Mouse (Mus musculus) thymus, adult 2 months (tissue): ENCODE data around the gene Zfp992. TPM values are rescaled to one million over a fixed set of nuclear protein-coding genes. Genes with fewer than 3 reads are reported as not detected.
"Not testable (repeated sequence)": the region's sequence is repeated elsewhere in the genome, so short reads cannot be mapped to it uniquely, and the experiment has no call there.

Experiments
- DNase-seq: peaks from one replicate; pipeline ENCODE4 v3.0.0; 2021
- H3K27ac ChIP-seq: fragments of 200-500 bp; 2 replicates; pipeline ENCODE4 v1.5.1; 2012; ENCODE audit warnings: low read length, control low read depth; ENCODE audit not compliant: control insufficient read depth, insufficient read depth
- H3K27me3 ChIP-seq: fragments of 200-500 bp; 2 replicates; pipeline ENCODE4 v1.6.1; 2012; ENCODE audit warnings: mild to moderate bottlenecking, low read length, moderate library complexity, mixed read lengths; ENCODE audit not compliant: control insufficient read depth, insufficient read depth
- H3K36me3 ChIP-seq: fragments of 200-500 bp; 2 replicates; pipeline ENCODE4 v1.6.1; 2012; ENCODE audit warnings: mild to moderate bottlenecking, low read length, moderate library complexity; ENCODE audit not compliant: control insufficient read depth, insufficient read depth
- H3K4me1 ChIP-seq: fragments of 200-500 bp; replicated peaks from 2 replicates; pipeline ENCODE4 v1.6.1; 2012; ENCODE audit warnings: low read length; ENCODE audit not compliant: control insufficient read depth, insufficient read depth
- H3K4me3 ChIP-seq: fragments of 200-500 bp; 2 replicates; pipeline ENCODE4 v1.5.1; 2012; ENCODE audit warnings: mild to moderate bottlenecking, low read length, control low read depth, moderate library complexity; ENCODE audit not compliant: control insufficient read depth, insufficient read depth
- CTCF ChIP-seq: fragments of 200-500 bp; IDR thresholded peaks from 2 replicates; pipeline ENCODE4 v1.5.1; 2012; ENCODE audit warnings: mild to moderate bottlenecking, control low read depth, low read length, moderate library complexity, borderline replicate concordance; ENCODE audit not compliant: control insufficient read depth, poor library complexity, insufficient read depth; ENCODE audit errors: extremely low read depth
- POLR2A ChIP-seq: fragments of 200-500 bp; IDR thresholded peaks from 2 replicates; pipeline ENCODE4 v1.6.1; 2012; ENCODE audit warnings: mild to moderate bottlenecking, low read length, control low read depth, moderate library complexity; ENCODE audit not compliant: control insufficient read depth, poor library complexity, insufficient read depth; ENCODE audit errors: extremely low read depth
- WGBS: fragments of 180-500 bp; shearing (Covaris S2); methylation state at CpG from one replicate; pipeline ENCODE4 v1.1.7; 2018; 5-methylcytosine and 5-hydroxymethylcytosine counted together
- polyA plus RNA-seq: library from polyadenylated mRNA; depleted of rRNA; stranded (reverse); fragments of >200 nt; gene quantifications from 2 replicates; pipeline ENCODE4 v1.2.3, GENCODE M21; 2012; rRNA removed

The Zfp992 gene
- polyA plus RNA-seq, 1 experiment: 0.81 TPM

DNA sequence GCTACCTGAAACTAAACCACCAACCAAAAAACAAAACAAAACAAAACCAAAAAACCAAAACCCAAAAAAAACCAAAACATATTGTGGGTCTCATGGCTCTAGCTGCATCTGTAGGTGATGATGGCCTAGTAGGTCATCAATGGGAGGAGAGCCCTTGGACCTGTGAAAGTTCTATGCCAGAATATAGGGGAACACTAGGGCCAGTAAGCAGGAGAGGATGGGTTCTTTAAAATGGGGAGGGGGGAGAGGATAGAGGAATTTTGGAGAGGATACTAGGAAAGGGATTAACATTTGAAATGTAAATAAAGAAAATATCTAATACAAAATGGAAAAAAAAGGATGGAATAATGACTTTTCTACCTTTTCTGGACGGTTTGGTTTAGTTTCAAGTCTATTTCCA, 67.7 kb downstream of the Zfp992 start:
- Histone ChIP-seq H3K4me3 (no peak overlapping the region), H3K4me1 (no peaks in the 10 kb centered on the region), H3K27me3 (no peaks in the 10 kb centered on the region), H3K36me3 (no peaks in the 10 kb centered on the region), H3K27ac (no peak overlapping the region)
- TF ChIP-seq CTCF (no peak), POLR2A (no peak)
- WGBS: 66% methylated on average over 1 of the region's 1 CpGs
- DNase-seq: no peak

DNA sequence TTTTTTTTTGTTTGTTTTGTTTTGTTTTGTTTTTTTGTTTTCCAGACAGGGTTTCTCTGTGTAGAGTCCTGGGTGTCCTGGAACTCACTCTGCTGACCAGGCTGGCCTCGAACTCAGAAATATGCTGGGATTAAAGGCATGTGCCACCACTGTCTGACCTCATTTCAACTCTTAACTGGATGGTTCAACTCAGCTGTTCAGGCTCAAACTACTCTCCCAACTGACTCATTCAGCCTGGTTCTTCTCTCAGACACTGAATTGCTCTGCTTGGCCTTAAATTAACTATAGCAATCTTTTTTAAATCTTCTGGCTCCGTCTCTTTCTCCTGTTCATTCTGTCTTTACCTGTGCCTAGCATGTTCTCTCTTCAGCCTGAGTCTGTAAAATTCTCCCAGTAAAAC, 68.3 kb downstream of the Zfp992 start:
- H3K36me3 ChIP-seq, DNase-seq, H3K27me3 ChIP-seq, H3K4me1 ChIP-seq, H3K4me3 ChIP-seq, H3K27ac ChIP-seq: not testable (repeated sequence)
- WGBS: 67% methylated on average over 2 of the region's 2 CpGs

Other genes starting within 250 kb of the Zfp992 start
- not detected in 2 replicates for gene Zfp981, start 53.0 kb downstream of the Zfp992 start, polyA plus RNA-seq
- 0.24 and 1.4 TPM in 2 replicates for gene Zfp993, start 161.9 kb downstream of the Zfp992 start, polyA plus RNA-seq